Mouse (Mus musculus) neural tube, embryonic 12.5 days (tissue): Measurements from ENCODE around the gene Lnx1. TPM values are rescaled to one million over a fixed set of nuclear protein-coding genes. Genes with fewer than 3 reads are reported as not detected.

Source experiments
- ATAC-seq: fragments of 200-750 bp; cut with Nextera tagmentation; 2 replicates; pipeline ENCODE4 v1.8.0; 2017; ENCODE audit warnings: low read depth, mild to moderate bottlenecking, moderate TSS enrichment, moderate library complexity; ENCODE audit not compliant: low FRiP score
- H3K27ac ChIP-seq: fragments of 300-500 bp; sonication (generic); 2 replicates; pipeline ENCODE4 v1.5.1; 2016
- H3K27me3 ChIP-seq: fragments of 300-500 bp; sonication (generic); replicated peaks from 2 replicates; pipeline ENCODE4 v1.6.1; 2016; ENCODE audit warnings: mild to moderate bottlenecking
- H3K36me3 ChIP-seq: fragments of 300-500 bp; sonication (generic); 2 replicates; pipeline ENCODE4 v1.6.1; 2016; ENCODE audit warnings: mild to moderate bottlenecking
- H3K4me1 ChIP-seq: fragments of 300-500 bp; sonication (generic); 2 replicates; pipeline ENCODE4 v1.6.1; 2016
- H3K4me2 ChIP-seq: fragments of 300-500 bp; sonication (generic); replicated peaks from 2 replicates; pipeline ENCODE4 v1.6.1; 2016; ENCODE audit warnings: mild to moderate bottlenecking
- H3K4me3 ChIP-seq: fragments of 300-500 bp; sonication (generic); 2 replicates; pipeline ENCODE4 v1.5.1; 2016
- H3K9ac ChIP-seq: fragments of 300-500 bp; sonication (generic); 2 replicates; pipeline ENCODE4 v1.6.1; 2016; ENCODE audit warnings: mild to moderate bottlenecking
- H3K9me3 ChIP-seq: fragments of 300-500 bp; sonication (generic); 2 replicates; pipeline ENCODE4 v1.6.1; 2016; ENCODE audit warnings: mild to moderate bottlenecking
- WGBS: fragments of 180-500 bp; shearing (Covaris S2); methylation state at CpG from one replicate; pipeline ENCODE4 v1.1.7; 2016; 5-methylcytosine and 5-hydroxymethylcytosine counted together
- polyA plus RNA-seq: library from polyadenylated mRNA; unstranded; fragments of >200 nt; fragmentation: Nextera tagmentation; extraction: Ambion mirVana; gene quantifications from 2 replicates; pipeline ENCODE4 v1.2.1, GENCODE M21; 2016

The Lnx1 gene
- polyA plus RNA-seq, result 0.49 and 0.61 TPM in 2 replicates

GRCm38 (mm10) chr5:74702766-74703165 lies at the start of gene Lnx1:
Gene Lnx1 (minus strand): TSS chr5:74702912.
- Histone ChIP-seq H3K36me3 (no peaks in the 10 kb centered on the region), H3K27me3 (no peaks in the 10 kb centered on the region), H3K4me1 (0 out of 2 replicates have a peak, but pooled peaks cover 8% of the 10 kb centered on the region), H3K9me3 (no peaks in the 10 kb centered on the region), H3K9ac (no peak within 1 kb of the TSS), H3K27ac (no peak within 1 kb of the TSS), H3K4me3 (no peak within 1 kb of the TSS), H3K4me2 (peak within 1 kb of the TSS; percentile 62)
- ATAC-seq, result no peak
- 56% methylated on average over 11 of the region's 11 CpGs for WGBS

- 95% methylated on average over 5 of the region's 5 CpGs for WGBS
- Histone ChIP-seq H3K4me3 (no peak overlapping the region), H3K4me1 (no peaks in the 10 kb centered on the region), H3K27ac (no peak overlapping the region), H3K27me3 (no peaks in the 10 kb centered on the region), H3K4me2 (no peak overlapping the region), H3K9me3 (no peaks in the 10 kb centered on the region), H3K9ac (no peak overlapping the region), H3K36me3 (no peaks in the 10 kb centered on the region)
- no peak for ATAC-seq
Measured at GRCm38 (mm10) chr5:74750501-74750900, 47.8 kb upstream of the Lnx1 start.

- Histone ChIP-seq H3K4me2 (no peak overlapping the region), H3K27me3 (no peaks in the 10 kb centered on the region), H3K36me3 (no peaks in the 10 kb centered on the region), H3K4me3 (no peak overlapping the region), H3K9me3 (no peaks in the 10 kb centered on the region), H3K27ac (no peak overlapping the region), H3K4me1 (no peaks in the 10 kb centered on the region), H3K9ac (no peak overlapping the region)
- WGBS, result 88% methylated on average over 3 of the region's 3 CpGs
- no peak for ATAC-seq
Measured at GRCm38 (mm10) chr5:74747476-74747875, 44.8 kb upstream of the Lnx1 start.

GRCm38 (mm10) chr5:74740951-74741350 lies 38.2 kb upstream of the Lnx1 start:
- Histone ChIP-seq H3K9ac (no peak overlapping the region), H3K4me2 (no peak overlapping the region), H3K27me3 (no peaks in the 10 kb centered on the region), H3K4me3 (no peak overlapping the region), H3K4me1 (no peaks in the 10 kb centered on the region), H3K27ac (no peak overlapping the region), H3K36me3 (no peaks in the 10 kb centered on the region), H3K9me3 (no peaks in the 10 kb centered on the region)
- ATAC-seq, result no peak
- 91% methylated on average over 9 of the region's 9 CpGs for WGBS

DNA sequence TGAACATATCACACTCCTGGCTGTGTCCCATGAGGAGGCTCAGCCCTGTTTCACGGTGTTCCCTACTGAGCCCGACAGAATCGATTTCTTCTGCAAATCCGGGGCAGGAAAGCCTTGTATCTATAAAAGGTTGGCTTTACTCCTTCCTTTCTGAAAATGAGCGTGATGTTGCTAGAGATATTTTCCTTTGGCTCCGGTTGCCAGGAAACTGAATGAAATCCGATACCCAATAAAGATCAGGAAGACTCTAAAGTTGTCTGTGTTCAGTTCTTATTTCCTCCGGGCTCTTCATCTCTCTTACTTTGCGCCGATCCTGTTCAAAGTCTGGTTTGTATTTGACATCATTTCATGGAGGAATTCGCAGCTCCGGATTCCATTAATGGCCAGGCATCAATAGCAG lies 36.7 kb upstream of the Lnx1 start:
- Histone ChIP-seq H3K9me3 (no peaks in the 10 kb centered on the region), H3K9ac (no peak overlapping the region), H3K36me3 (no peaks in the 10 kb centered on the region), H3K4me1 (no peaks in the 10 kb centered on the region), H3K4me2 (no peak overlapping the region), H3K27me3 (no peaks in the 10 kb centered on the region), H3K4me3 (no peak overlapping the region), H3K27ac (no peak overlapping the region)
- no peak for ATAC-seq
- WGBS, result 73% methylated on average over 12 of the region's 12 CpGs

- Histone ChIP-seq H3K36me3 (no peaks in the 10 kb centered on the region), H3K9me3 (no peaks in the 10 kb centered on the region), H3K4me2 (no peak overlapping the region), H3K27ac (no peak overlapping the region), H3K4me1 (no peaks in the 10 kb centered on the region), H3K4me3 (no peak overlapping the region), H3K27me3 (no peaks in the 10 kb centered on the region), H3K9ac (no peak overlapping the region)
- 75% methylated on average over 3 of the region's 3 CpGs for WGBS
- no peak for ATAC-seq
Measured at GRCm38 (mm10) chr5:74738312-74738711, 35.6 kb upstream of the Lnx1 start.

GRCm38 (mm10) chr5:74733885-74734558 lies 31.3 kb upstream of the Lnx1 start:
- Histone ChIP-seq H3K4me3 (no peak overlapping the region), H3K4me2 (no peak overlapping the region), H3K9me3 (no peaks in the 10 kb centered on the region), H3K27me3 (no peaks in the 10 kb centered on the region), H3K27ac (no peak overlapping the region), H3K36me3 (no peaks in the 10 kb centered on the region), H3K9ac (no peak overlapping the region), H3K4me1 (no peaks in the 10 kb centered on the region)
- 38% methylated on average over 7 of the region's 7 CpGs for WGBS
- no peak for ATAC-seq

- H3K9ac ChIP-seq, result no peak overlapping the region
- H3K4me2 ChIP-seq, result no peak overlapping the region
- no peaks in the 10 kb centered on the region for H3K27me3 ChIP-seq
- no peak overlapping the region for H3K27ac ChIP-seq
- H3K9me3 ChIP-seq, result no peaks in the 10 kb centered on the region
- no peaks in the 10 kb centered on the region for H3K4me1 ChIP-seq
- no peak for ATAC-seq
- H3K4me3 ChIP-seq, result no peak overlapping the region
- H3K36me3 ChIP-seq, result no peaks in the 10 kb centered on the region
- 64% methylated on average over 8 of the region's 8 CpGs for WGBS
Measured at GRCm38 (mm10) chr5:74732613-74733012, 29.9 kb upstream of the Lnx1 start.

DNA sequence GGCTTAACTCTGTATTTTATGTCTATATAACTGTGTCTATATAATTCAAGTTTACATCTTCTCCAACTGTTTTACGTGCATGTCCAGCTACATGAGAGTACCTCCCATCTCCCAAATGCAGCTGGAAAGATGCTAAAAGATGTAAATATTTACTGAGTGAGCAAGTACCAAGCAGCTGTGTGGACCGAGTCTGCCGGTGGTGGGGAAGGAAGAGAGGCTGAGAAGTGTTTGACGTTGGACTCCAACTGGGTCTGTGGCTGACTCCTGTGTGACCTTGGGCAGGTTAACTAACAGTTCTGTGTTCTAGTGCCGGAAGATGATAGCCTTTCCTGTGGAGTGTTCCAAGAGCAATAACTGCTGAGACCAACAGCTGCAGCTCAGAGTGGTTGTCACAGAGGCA lies 27.9 kb upstream of the Lnx1 start:
- WGBS, result 86% methylated on average over 5 of the region's 5 CpGs
- no peak for ATAC-seq
- H3K4me1 ChIP-seq, result no peaks in the 10 kb centered on the region

GRCm38 (mm10) chr5:74729567-74729966 lies 26.9 kb upstream of the Lnx1 start:
- ATAC-seq, result no peak
- H3K9me3 ChIP-seq, result no peaks in the 10 kb centered on the region
- no peak overlapping the region for H3K4me2 ChIP-seq
- no peak overlapping the region for H3K4me3 ChIP-seq
- no peaks in the 10 kb centered on the region for H3K27me3 ChIP-seq
- no peak overlapping the region for H3K9ac ChIP-seq
- H3K4me1 ChIP-seq, result no peaks in the 10 kb centered on the region
- WGBS, result 79% methylated on average over 6 of the region's 6 CpGs
- no peak overlapping the region for H3K27ac ChIP-seq
- H3K36me3 ChIP-seq, result no peaks in the 10 kb centered on the region

More for the DNA sequence above, 27.9 kb upstream of the Lnx1 start:
- Histone ChIP-seq H3K9ac (no peak overlapping the region), H3K27me3 (no peaks in the 10 kb centered on the region), H3K4me2 (no peak overlapping the region), H3K36me3 (no peaks in the 10 kb centered on the region), H3K27ac (no peak overlapping the region), H3K4me3 (no peak overlapping the region), H3K9me3 (no peaks in the 10 kb centered on the region)

DNA sequence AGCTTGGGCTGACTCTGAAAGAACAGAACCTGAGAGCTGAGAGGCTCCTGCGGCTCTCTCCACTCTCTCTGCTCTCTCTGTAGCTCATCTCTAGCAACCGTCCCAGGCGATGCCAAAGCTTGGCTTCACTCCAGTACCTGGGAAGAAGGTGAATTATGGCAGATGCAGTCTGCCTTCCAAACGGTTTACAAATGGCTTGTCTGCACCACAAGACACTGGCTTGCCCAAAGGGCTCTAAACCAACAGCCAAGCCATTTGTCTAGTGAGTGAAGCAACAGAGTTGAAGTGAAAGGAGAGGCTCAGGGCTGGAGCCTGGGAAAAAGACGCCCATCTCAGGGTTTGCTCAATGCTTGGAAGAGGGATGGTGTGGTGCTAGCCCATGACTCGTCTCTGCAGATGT lies 25.5 kb upstream of the Lnx1 start:
- H3K4me2 ChIP-seq, result no peak overlapping the region
- H3K27me3 ChIP-seq, result no peaks in the 10 kb centered on the region
- ATAC-seq, result no peak

GRCm38 (mm10) chr5:74727319-74727718 lies 24.6 kb upstream of the Lnx1 start:
- WGBS, result 77% methylated on average over 8 of the region's 8 CpGs
- Histone ChIP-seq H3K36me3 (no peaks in the 10 kb centered on the region), H3K9ac (no peak overlapping the region), H3K4me1 (no peaks in the 10 kb centered on the region), H3K9me3 (no peaks in the 10 kb centered on the region), H3K4me3 (no peak overlapping the region), H3K27me3 (no peaks in the 10 kb centered on the region), H3K4me2 (no peak overlapping the region), H3K27ac (no peak overlapping the region)
- ATAC-seq, result no peak

More for the DNA sequence above, 25.5 kb upstream of the Lnx1 start:
- H3K9ac ChIP-seq, result no peak overlapping the region
- H3K27ac ChIP-seq, result no peak overlapping the region
- no peaks in the 10 kb centered on the region for H3K9me3 ChIP-seq
- H3K4me3 ChIP-seq, result no peak overlapping the region
- H3K4me1 ChIP-seq, result no peaks in the 10 kb centered on the region
- WGBS, result 65% methylated on average over 6 of the region's 6 CpGs
- no peaks in the 10 kb centered on the region for H3K36me3 ChIP-seq

DNA sequence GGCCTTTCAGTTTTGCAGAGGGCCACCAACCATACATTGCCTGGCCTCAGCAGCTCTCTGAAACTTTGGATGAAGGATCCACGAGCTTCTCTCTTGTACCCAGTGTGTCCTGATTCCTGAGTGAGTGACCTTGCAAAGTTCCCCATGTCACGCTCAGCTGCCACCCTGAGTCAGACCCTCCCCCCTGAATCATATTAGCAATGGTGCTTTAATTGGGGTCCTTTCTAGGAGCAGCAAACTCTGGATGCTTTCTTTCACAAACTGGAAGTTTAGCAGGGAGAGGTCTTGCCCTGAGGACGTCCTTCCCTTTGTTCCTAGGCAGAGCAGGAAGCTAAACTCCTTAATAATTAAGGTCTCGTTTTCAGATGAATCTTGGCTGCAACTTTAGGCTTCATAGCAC lies 22.8 kb upstream of the Lnx1 start:
- 71% methylated on average over 4 of the region's 4 CpGs for WGBS
- no peaks in the 10 kb centered on the region for H3K4me1 ChIP-seq
- H3K4me3 ChIP-seq, result no peak overlapping the region
- no peak overlapping the region for H3K4me2 ChIP-seq
- H3K27ac ChIP-seq, result no peak overlapping the region
- no peak for ATAC-seq
- H3K27me3 ChIP-seq, result no peaks in the 10 kb centered on the region
- H3K36me3 ChIP-seq, result no peaks in the 10 kb centered on the region
- no peak overlapping the region for H3K9ac ChIP-seq
- H3K9me3 ChIP-seq, result no peaks in the 10 kb centered on the region
